Mouse (Mus musculus) forebrain, embryonic 12.5 days (tissue): Measurements from ENCODE around the gene Hist1h3f. TPM values are rescaled to one million over a fixed set of nuclear protein-coding genes. Genes with fewer than 3 reads are reported as not detected.
"Not testable (repeated sequence)": the region's sequence is repeated elsewhere in the genome, so short reads cannot be mapped to it uniquely, and the experiment has no call there.

Source experiments
- ATAC-seq: fragments of 200-750 bp; cut with Nextera tagmentation; 2 replicates; pipeline ENCODE4 v1.8.0; 2017; ENCODE audit warnings: moderate TSS enrichment; ENCODE audit not compliant: low FRiP score
- H3K27ac ChIP-seq: fragments of 300-500 bp; sonication (generic); 2 replicates; pipeline ENCODE4 v1.5.1; 2016; ENCODE audit warnings: mild to moderate bottlenecking
- H3K27me3 ChIP-seq: fragments of 300-500 bp; sonication (generic); 2 replicates; pipeline ENCODE4 v1.6.1; 2016; ENCODE audit warnings: mild to moderate bottlenecking
- H3K36me3 ChIP-seq: fragments of 300-500 bp; sonication (generic); replicated peaks from 2 replicates; pipeline ENCODE4 v1.6.1; 2016; ENCODE audit warnings: mild to moderate bottlenecking
- H3K4me1 ChIP-seq: fragments of 300-500 bp; sonication (generic); 2 replicates; pipeline ENCODE4 v1.6.1; 2016
- H3K4me2 ChIP-seq: fragments of 300-500 bp; sonication (generic); 2 replicates; pipeline ENCODE4 v1.6.1; 2016; ENCODE audit warnings: mild to moderate bottlenecking, moderate library complexity
- H3K4me3 ChIP-seq: fragments of 300-500 bp; sonication (generic); replicated peaks from 2 replicates; pipeline ENCODE4 v1.5.1; 2016; ENCODE audit warnings: mild to moderate bottlenecking
- H3K9ac ChIP-seq: fragments of 300-500 bp; sonication (generic); 2 replicates; pipeline ENCODE4 v1.6.1; 2016; ENCODE audit warnings: mild to moderate bottlenecking
- H3K9me3 ChIP-seq: fragments of 300-500 bp; sonication (generic); 2 replicates; pipeline ENCODE4 v1.6.1; 2016
- WGBS: fragments of 180-500 bp; shearing (Covaris S2); methylation state at CpG from one replicate; pipeline ENCODE4 v1.1.7; 2016; 5-methylcytosine and 5-hydroxymethylcytosine counted together
- polyA plus RNA-seq: library from polyadenylated mRNA; unstranded; fragments of >200 nt; fragmentation: Nextera tagmentation; extraction: Ambion mirVana; gene quantifications from 2 replicates; pipeline ENCODE4 v1.2.1, GENCODE M21; 2016

The Hist1h3f gene
- polyA plus RNA-seq, 1 experiment from 2014 or later = 1.5 TPM

DNA sequence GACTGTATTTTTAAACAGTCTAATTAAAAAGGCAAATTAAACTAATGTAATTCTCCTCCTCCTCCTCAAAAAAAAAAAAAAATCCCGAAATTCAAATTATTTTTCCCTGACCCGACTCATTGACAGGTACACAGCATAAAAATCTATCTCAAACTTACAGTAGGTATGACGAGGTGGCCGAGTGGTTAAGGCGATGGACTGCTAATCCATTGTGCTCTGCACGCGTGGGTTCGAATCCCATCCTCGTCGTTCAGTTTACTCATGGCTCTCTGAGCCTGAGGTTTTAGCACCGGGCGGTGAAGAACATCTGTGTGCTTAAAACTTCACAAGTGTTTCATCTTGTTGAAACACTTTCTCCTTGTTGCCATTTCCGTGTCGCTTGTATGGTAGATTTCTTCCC, 22.1 kb upstream of the Hist1h3f start:
- H3K4me1 ChIP-seq = peaks cover 7% of the 10 kb centered on the region; the same call in 1 of the 2 replicates
- 2% methylated on average over 14 of the region's 14 CpGs for WGBS
- H3K4me3 ChIP-seq = no peak overlapping the region
- no peak overlapping the region for H3K27ac ChIP-seq
- H3K9me3 ChIP-seq = no peaks in the 10 kb centered on the region
- H3K27me3 ChIP-seq = no peaks in the 10 kb centered on the region
- H3K36me3 ChIP-seq = no peaks in the 10 kb centered on the region
- H3K4me2 ChIP-seq = peak overlapping the region; percentile 25; the same call in 1 of the 2 replicates
- H3K9ac ChIP-seq = no peak overlapping the region
- ATAC-seq = no peak

DNA sequence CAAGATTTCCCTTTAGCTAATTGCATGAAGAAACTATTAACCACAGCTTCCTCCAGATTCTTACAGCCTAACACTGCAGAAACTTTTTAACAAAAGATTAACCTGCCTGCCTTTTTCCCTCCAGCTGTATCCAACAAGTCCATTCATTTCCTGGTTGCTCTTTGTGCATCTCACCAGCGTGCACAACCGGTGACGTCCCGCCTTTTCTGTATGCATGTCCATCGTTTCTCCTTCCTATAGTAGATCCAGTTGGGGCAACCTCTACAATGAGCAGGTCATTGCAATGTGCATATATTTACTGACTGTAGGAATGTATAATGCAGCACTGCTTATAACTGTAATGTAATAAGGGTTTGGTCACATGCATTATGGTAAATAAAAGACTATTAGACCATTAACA, 19.9 kb upstream of the Hist1h3f start:
- Histone ChIP-seq H3K36me3 (no peaks in the 10 kb centered on the region), H3K4me2 (no peak overlapping the region), H3K27ac (no peak overlapping the region), H3K4me3 (no peak overlapping the region), H3K9me3 (no peaks in the 10 kb centered on the region), H3K27me3 (no peaks in the 10 kb centered on the region), H3K9ac (no peak overlapping the region), H3K4me1 (peaks cover 17% of the 10 kb centered on the region)
- 45% methylated on average over 5 of the region's 5 CpGs for WGBS
- no peak for ATAC-seq

DNA sequence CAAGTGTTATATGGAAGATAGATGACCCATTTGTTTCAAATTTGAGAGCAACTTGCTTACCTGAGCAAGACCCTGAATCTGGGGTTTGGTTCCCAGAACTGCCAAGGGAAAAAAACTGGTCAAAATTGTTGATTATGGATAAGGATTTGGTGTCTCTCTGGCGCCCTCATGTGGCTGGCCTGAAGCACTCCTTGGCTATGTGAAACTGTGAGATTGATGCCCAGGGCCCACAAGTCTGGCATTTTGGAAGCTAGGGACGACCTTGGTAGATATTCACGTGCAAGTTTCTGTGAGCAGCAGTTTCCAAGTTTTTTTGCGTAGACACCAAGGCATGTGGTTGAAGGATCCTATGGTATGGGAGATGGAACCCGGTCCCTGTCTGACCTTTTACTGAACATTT, 19.2 kb upstream of the Hist1h3f start:
- no peaks in the 10 kb centered on the region for H3K36me3 ChIP-seq
- no peak overlapping the region for H3K27ac ChIP-seq
- no peak overlapping the region for H3K9ac ChIP-seq
- H3K4me1 ChIP-seq = peaks cover 19% of the 10 kb centered on the region
- H3K4me3 ChIP-seq = no peak overlapping the region
- no peaks in the 10 kb centered on the region for H3K27me3 ChIP-seq
- H3K9me3 ChIP-seq = no peaks in the 10 kb centered on the region
- H3K4me2 ChIP-seq = no peak overlapping the region
- ATAC-seq = no peak
- WGBS = 7% methylated on average over 5 of the region's 5 CpGs

GRCm38 (mm10) chr13:23525901-23526300, 18.0 kb upstream of the Hist1h3f start:
- Histone ChIP-seq H3K4me2 (peak overlapping the region; percentile 51), H3K9ac (no peak overlapping the region), H3K9me3 (no peaks in the 10 kb centered on the region), H3K4me3 (peak overlapping the region; percentile 40), H3K36me3 (no peaks in the 10 kb centered on the region), H3K4me1 (peaks cover 19% of the 10 kb centered on the region), H3K27me3 (no peaks in the 10 kb centered on the region), H3K27ac (no peak overlapping the region)
- no peak for ATAC-seq
- 2% methylated on average over 10 of the region's 10 CpGs for WGBS

DNA sequence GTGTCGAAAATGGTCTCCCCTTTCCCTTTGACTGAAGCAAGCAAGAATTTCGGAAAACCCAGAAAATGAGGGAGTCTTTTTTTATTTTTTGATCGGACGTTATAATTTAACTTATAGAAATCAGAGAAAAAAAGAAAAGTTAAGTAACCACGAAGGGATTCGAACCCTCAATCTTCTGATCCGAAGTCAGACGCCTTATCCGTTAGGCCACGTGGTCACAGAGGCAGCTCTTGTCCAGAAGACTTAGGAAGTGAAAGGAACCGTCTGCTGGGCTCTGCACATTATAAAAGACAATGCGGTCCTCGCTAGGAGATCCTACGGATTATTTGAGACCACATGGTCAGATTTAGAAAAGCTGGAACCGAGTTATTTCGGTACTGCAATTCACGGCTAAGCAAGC, 17.5 kb upstream of the Hist1h3f start:
- peak overlapping the region; percentile 65; the same call in 1 of the 2 replicates for H3K27ac ChIP-seq
- no peaks in the 10 kb centered on the region for H3K27me3 ChIP-seq
- H3K4me2 ChIP-seq = peak overlapping the region; percentile 51
- no peaks in the 10 kb centered on the region for H3K9me3 ChIP-seq
- no peaks in the 10 kb centered on the region for H3K36me3 ChIP-seq
- peak overlapping the region; percentile 40 for H3K4me3 ChIP-seq
- peak overlapping the region; percentile 54 for H3K9ac ChIP-seq
- ATAC-seq = peak; percentile 67
- under 1% methylated on average over 17 of the region's 17 CpGs for WGBS
- peaks cover 19% of the 10 kb centered on the region for H3K4me1 ChIP-seq

DNA sequence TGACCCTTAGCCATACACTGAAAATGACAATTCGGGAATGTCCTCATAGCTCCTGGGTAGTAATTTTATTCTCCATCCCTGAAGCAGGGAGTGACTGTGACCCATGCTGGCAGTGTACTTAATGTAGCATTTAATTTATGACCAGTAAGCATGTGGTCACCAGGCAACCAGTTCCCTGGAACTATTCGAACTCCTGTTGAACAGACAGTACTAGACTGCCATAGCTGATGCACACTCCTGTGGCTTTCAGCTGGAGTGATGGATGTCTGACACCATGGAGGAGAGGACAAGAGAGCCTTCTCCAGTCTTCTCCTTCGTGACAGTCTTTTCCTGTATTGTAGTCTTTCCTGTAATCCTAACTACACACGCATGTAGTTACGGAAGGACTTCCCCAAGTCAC, 14.8 kb upstream of the Hist1h3f start:
- Histone ChIP-seq H3K9me3 (no peaks in the 10 kb centered on the region), H3K36me3 (no peaks in the 10 kb centered on the region), H3K4me3 (no peak overlapping the region), H3K9ac (no peak overlapping the region), H3K27ac (no peak overlapping the region), H3K4me1 (peaks cover 30% of the 10 kb centered on the region), H3K4me2 (peak overlapping the region; percentile 19; the same call in 1 of the 2 replicates), H3K27me3 (no peaks in the 10 kb centered on the region)
- 90% methylated on average over 5 of the region's 5 CpGs for whole genome bisulfite sequencing
- no peak for ATAC-seq

- WGBS = 39% methylated on average over 2 of the region's 2 CpGs
- Histone ChIP-seq H3K27ac (peak overlapping the region; percentile 98), H3K27me3 (no peaks in the 10 kb centered on the region), H3K4me1 (peaks cover 34% of the 10 kb centered on the region), H3K9ac (peak overlapping the region; percentile 77), H3K9me3 (no peaks in the 10 kb centered on the region), H3K4me2 (peak overlapping the region; percentile 58), H3K4me3 (peak overlapping the region; percentile 50), H3K36me3 (no peaks in the 10 kb centered on the region)
- ATAC-seq = no peak
Measured at GRCm38 (mm10) chr13:23529480-23530165, 14.2 kb upstream of the Hist1h3f start.

GRCm38 (mm10) chr13:23530181-23530900, 13.5 kb upstream of the Hist1h3f start:
- under 1% methylated on average over 20 of the region's 20 CpGs for WGBS
- ATAC-seq = no peak
- Histone ChIP-seq H3K27me3 (no peaks in the 10 kb centered on the region), H3K4me1 (peaks cover 36% of the 10 kb centered on the region), H3K36me3 (no peaks in the 10 kb centered on the region), H3K9ac (peak overlapping the region; percentile 77), H3K9me3 (no peaks in the 10 kb centered on the region), H3K4me3 (peak overlapping the region; percentile 50), H3K4me2 (peak overlapping the region; percentile 58), H3K27ac (peak overlapping the region; percentile 98)

- no peaks in the 10 kb centered on the region for H3K27me3 ChIP-seq
- peak within 1 kb of the TSS; percentile 50 for H3K4me3 ChIP-seq
- H3K27ac ChIP-seq = peak within 1 kb of the TSS; percentile 98
- peaks cover 32% of the 10 kb centered on the region for H3K4me1 ChIP-seq
- no peaks in the 10 kb centered on the region for H3K36me3 ChIP-seq
- peak within 1 kb of the TSS; percentile 77 for H3K9ac ChIP-seq
- peak; percentile 81 for ATAC-seq
- no peaks in the 10 kb centered on the region for H3K9me3 ChIP-seq
- WGBS = under 1% methylated on average over 60 of the region's 70 CpGs
- peak within 1 kb of the TSS; percentile 58 for H3K4me2 ChIP-seq
Measured at GRCm38 (mm10) chr13:23530901-23531875, 12.7 kb upstream of the Hist1h3f start, which contains the start of gene Hist1h4h. Gene Hist1h4h, plus strand, starts transcription at chr13:23531050.

GRCm38 (mm10) chr13:23532262-23533075, 11.4 kb upstream of the Hist1h3f start:
- WGBS = 20% methylated on average over 9 of the region's 9 CpGs
- Histone ChIP-seq H3K9me3 (no peaks in the 10 kb centered on the region), H3K4me3 (peak overlapping the region; percentile 50), H3K9ac (peak overlapping the region; percentile 77), H3K27me3 (no peaks in the 10 kb centered on the region), H3K36me3 (no peaks in the 10 kb centered on the region), H3K27ac (peak overlapping the region; percentile 98), H3K4me2 (peak overlapping the region; percentile 58), H3K4me1 (peaks cover 36% of the 10 kb centered on the region)
- no peak for ATAC-seq

- H3K9me3 ChIP-seq, H3K36me3 ChIP-seq, H3K27me3 ChIP-seq: not testable (repeated sequence)
- Histone ChIP-seq H3K4me3 (peak within 1 kb of the TSS; percentile 50), H3K27ac (peak within 1 kb of the TSS; percentile 98), H3K9ac (peak within 1 kb of the TSS; percentile 77), H3K4me2 (peak within 1 kb of the TSS; percentile 58), H3K4me1 (peaks cover 34% of the 10 kb centered on the region)
- WGBS = 0% methylated on average over 27 of the region's 53 CpGs
- ATAC-seq = peak; percentile 54
Measured at GRCm38 (mm10) chr13:23533560-23534367, 10.1 kb upstream of the Hist1h3f start, which contains the start of gene Hist1h2af. Gene Hist1h2af, plus strand, starts transcription at chr13:23533906.
